Mouse (Mus musculus) lung, embryonic 16.5 days (tissue): ENCODE measurements around the gene Tctex1d2. TPM values are rescaled to one million over a fixed set of nuclear protein-coding genes. Genes with fewer than 3 reads are reported as not detected.

ENCODE experiments used
- ATAC-seq: fragments of 200-750 bp; cut with Nextera tagmentation; 2 replicates; pipeline ENCODE4 v1.8.0; 2017; ENCODE audit warnings: low read depth, mild to moderate bottlenecking, moderate library complexity
- H3K27ac ChIP-seq: fragments of 300-500 bp; sonication (generic); 2 replicates; pipeline ENCODE4 v1.5.1; 2014; ENCODE audit warnings: mild to moderate bottlenecking, control low read depth, low read length
- H3K27me3 ChIP-seq: fragments of 300-500 bp; sonication (generic); 2 replicates; pipeline ENCODE4 v1.6.1; 2014; ENCODE audit warnings: low read depth, low read length, mixed read lengths; ENCODE audit not compliant: control insufficient read depth, insufficient read depth
- H3K36me3 ChIP-seq: fragments of 300-500 bp; sonication (generic); 2 replicates; pipeline ENCODE4 v1.6.1; 2014; ENCODE audit warnings: low read length; ENCODE audit not compliant: control insufficient read depth, insufficient read depth
- H3K4me1 ChIP-seq: fragments of 300-500 bp; sonication (generic); replicated peaks from 2 replicates; pipeline ENCODE4 v1.6.1; 2014; ENCODE audit warnings: low read length, mixed read lengths; ENCODE audit not compliant: control insufficient read depth, insufficient read depth
- H3K4me2 ChIP-seq: fragments of 300-500 bp; sonication (generic); 2 replicates; pipeline ENCODE4 v1.6.1; 2014; ENCODE audit warnings: low read depth, low read length, control low read depth
- H3K4me3 ChIP-seq: fragments of 300-500 bp; sonication (generic); 2 replicates; pipeline ENCODE4 v1.5.1; 2014; ENCODE audit warnings: mild to moderate bottlenecking, low read length, control low read depth
- H3K9ac ChIP-seq: fragments of 300-500 bp; sonication (generic); 2 replicates; pipeline ENCODE4 v1.6.1; 2014; ENCODE audit warnings: low read length, control low read depth
- H3K9me3 ChIP-seq: fragments of 300-500 bp; sonication (generic); 2 replicates; pipeline ENCODE4 v1.6.1; 2016; ENCODE audit warnings: low read length; ENCODE audit not compliant: control insufficient read depth
- WGBS: fragments of 180-500 bp; shearing (Covaris S2); extraction: QIAGEN DNeasy Blood & Tissue Kit; methylation state at CpG from one replicate; pipeline ENCODE4 v1.1.7; 2014; 5-methylcytosine and 5-hydroxymethylcytosine counted together
- polyA plus RNA-seq: library from polyadenylated mRNA; unstranded; fragments of >200 nt; fragmentation: Nextera tagmentation; extraction: Ambion mirVana; gene quantifications from 2 replicates; pipeline ENCODE4 v1.2.1, GENCODE M21; 2015

The Tctex1d2 gene
- polyA plus RNA-seq, 1 experiment from 2014 or later: 31.8 TPM

DNA sequence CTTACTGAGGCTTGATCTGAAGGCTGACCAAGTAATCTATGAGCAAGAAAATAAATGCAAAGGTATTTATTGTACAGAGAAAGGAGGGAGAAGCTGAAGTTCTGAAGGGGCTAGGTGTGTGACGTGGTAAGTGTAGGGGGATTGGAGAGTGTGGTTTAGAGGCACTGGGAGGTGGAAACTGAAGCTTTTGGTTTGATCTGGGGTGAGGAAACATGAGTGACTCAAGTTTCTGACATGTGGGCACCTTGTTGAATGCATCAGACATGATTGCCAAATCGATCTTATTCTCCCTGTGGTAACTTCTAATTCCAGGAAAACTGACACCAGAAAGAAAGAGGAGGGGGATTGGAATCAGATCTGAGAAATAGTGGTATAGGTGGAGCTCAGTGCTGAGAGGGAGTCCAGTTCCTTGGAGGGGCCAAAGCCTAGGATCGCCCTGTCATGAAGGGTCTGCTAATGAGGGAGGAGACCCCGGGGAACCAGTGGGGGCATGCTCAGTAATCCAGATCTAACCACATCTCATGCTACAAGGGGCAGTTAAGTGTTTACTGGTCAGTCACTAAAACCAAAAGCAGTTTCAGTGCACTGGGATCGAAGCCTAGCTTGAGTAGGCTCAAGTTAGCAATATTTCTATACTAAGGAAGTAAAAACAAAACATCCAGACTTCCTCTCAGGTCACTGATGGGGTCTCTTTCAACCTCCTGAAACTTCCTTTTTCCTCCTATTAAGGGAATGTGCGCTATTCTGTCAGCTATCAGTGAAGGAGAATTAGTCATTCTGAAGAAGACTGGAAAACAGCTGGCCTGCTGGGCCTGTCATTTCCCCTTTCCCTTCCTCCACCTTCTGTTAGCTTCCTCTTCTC is 23.6 kb upstream of the Tctex1d2 start:
- Histone ChIP-seq H3K4me1 (no peaks in the 10 kb centered on the region; the same call in 1 of the 2 replicates), H3K9me3 (no peaks in the 10 kb centered on the region), H3K4me3 (no peak overlapping the region), H3K4me2 (no peak overlapping the region), H3K9ac (no peak overlapping the region), H3K27ac (no peak overlapping the region), H3K27me3 (no peaks in the 10 kb centered on the region), H3K36me3 (peaks cover 4% of the 10 kb centered on the region)
- 49% methylated on average over 6 of the region's 6 CpGs for WGBS
- no peak for ATAC-seq

GRCm38 (mm10) chr16:32396541-32396835 is 23.0 kb upstream of the Tctex1d2 start:
- ATAC-seq: no peak
- Histone ChIP-seq H3K27ac (no peak overlapping the region), H3K4me3 (no peak overlapping the region), H3K36me3 (peaks cover 4% of the 10 kb centered on the region), H3K4me2 (no peak overlapping the region), H3K4me1 (no peaks in the 10 kb centered on the region; the same call in 1 of the 2 replicates), H3K9ac (no peak overlapping the region), H3K9me3 (no peaks in the 10 kb centered on the region), H3K27me3 (no peaks in the 10 kb centered on the region)
- 55% methylated on average over 3 of the region's 3 CpGs for WGBS

DNA sequence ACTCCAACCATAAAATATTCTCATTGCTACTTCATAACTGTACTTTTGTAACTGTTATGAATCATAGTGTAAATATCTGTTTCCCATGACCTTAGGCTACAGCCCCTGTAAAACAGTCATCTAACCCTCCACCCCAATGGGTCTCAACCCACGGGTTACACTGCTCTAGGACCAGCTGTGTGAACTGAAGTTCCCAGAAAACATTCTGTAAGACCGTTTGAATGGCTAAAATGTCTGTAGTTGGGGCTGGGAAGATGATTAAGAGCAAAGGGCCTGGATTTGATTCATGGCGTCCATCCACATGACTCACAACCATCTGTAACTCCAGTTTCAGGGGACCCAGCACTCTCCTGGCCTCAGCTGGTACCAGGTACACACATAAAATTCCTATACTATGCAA is 21.3 kb upstream of the Tctex1d2 start:
- 61% methylated on average over 3 of the region's 3 CpGs for WGBS
- ATAC-seq: no peak
- Histone ChIP-seq H3K27ac (no peak overlapping the region), H3K36me3 (peaks cover under 1% of the 10 kb centered on the region), H3K9me3 (no peaks in the 10 kb centered on the region), H3K27me3 (no peaks in the 10 kb centered on the region), H3K4me1 (no peaks in the 10 kb centered on the region; the same call in 1 of the 2 replicates), H3K4me3 (no peak overlapping the region), H3K9ac (no peak overlapping the region), H3K4me2 (no peak overlapping the region)

DNA sequence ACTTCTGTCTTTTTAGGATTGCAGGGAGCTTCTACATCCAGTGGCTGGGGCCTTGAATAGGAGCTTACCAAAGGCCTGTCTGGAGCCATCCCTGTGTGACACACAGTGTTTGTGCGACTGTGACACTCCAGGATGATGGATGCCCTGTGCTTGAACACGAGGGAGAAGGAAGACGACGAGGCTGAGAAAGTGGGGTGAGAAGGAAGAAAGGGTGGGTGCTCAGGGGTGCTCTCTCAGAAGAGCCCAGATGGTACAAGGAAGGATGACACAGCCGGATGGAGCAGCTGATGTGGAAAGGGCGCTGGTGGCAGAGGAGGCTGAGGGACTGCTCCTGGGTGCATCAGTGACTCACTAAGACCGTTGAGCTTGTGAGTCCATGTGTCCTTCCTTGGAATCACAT is 19.2 kb upstream of the Tctex1d2 start, which contains the start of gene Tm4sf19:
Gene Tm4sf19, plus strand, starts transcription at position 240 of the 400 bp plus-strand sequence.
- H3K4me1 ChIP-seq: no peaks in the 10 kb centered on the region; the same call in 1 of the 2 replicates
- H3K9me3 ChIP-seq: no peaks in the 10 kb centered on the region
- WGBS: 57% methylated on average over 7 of the region's 7 CpGs
- no peak within 1 kb of the TSS for H3K9ac ChIP-seq
- no peak within 1 kb of the TSS for H3K4me2 ChIP-seq
- H3K36me3 ChIP-seq: no peaks in the 10 kb centered on the region
- no peaks in the 10 kb centered on the region for H3K27me3 ChIP-seq
- H3K4me3 ChIP-seq: no peak within 1 kb of the TSS
- no peak within 1 kb of the TSS for H3K27ac ChIP-seq
- no peak for ATAC-seq

- WGBS: 56% methylated on average over 9 of the region's 9 CpGs
- no peaks in the 10 kb centered on the region for H3K4me1 ChIP-seq
- no peak overlapping the region for H3K9ac ChIP-seq
- H3K4me3 ChIP-seq: no peak overlapping the region
- ATAC-seq: no peak
- no peak overlapping the region for H3K27ac ChIP-seq
- H3K9me3 ChIP-seq: no peaks in the 10 kb centered on the region
- no peak overlapping the region for H3K4me2 ChIP-seq
- no peaks in the 10 kb centered on the region for H3K36me3 ChIP-seq
- no peaks in the 10 kb centered on the region for H3K27me3 ChIP-seq
These were observed 18.1 kb upstream of the Tctex1d2 start for GRCm38 (mm10) chr16:32401335-32401965.

GRCm38 (mm10) chr16:32402818-32403217 is 16.7 kb upstream of the Tctex1d2 start:
- H3K4me1 ChIP-seq: no peaks in the 10 kb centered on the region
- H3K36me3 ChIP-seq: no peaks in the 10 kb centered on the region
- H3K9ac ChIP-seq: no peak overlapping the region
- H3K4me3 ChIP-seq: no peak overlapping the region
- no peaks in the 10 kb centered on the region for H3K9me3 ChIP-seq
- ATAC-seq: no peak
- no peak overlapping the region for H3K27ac ChIP-seq
- no peaks in the 10 kb centered on the region for H3K27me3 ChIP-seq
- no peak overlapping the region for H3K4me2 ChIP-seq
- WGBS: 82% methylated on average over 3 of the region's 3 CpGs

GRCm38 (mm10) chr16:32405716-32406115 is 13.8 kb upstream of the Tctex1d2 start:
- WGBS: 89% methylated on average over 9 of the region's 9 CpGs
- H3K27ac ChIP-seq: no peak overlapping the region
- no peak for ATAC-seq

GRCm38 (mm10) chr16:32406671-32407070 is 12.8 kb upstream of the Tctex1d2 start:
- Histone ChIP-seq H3K9ac (no peak overlapping the region), H3K4me3 (no peak overlapping the region), H3K4me1 (no peaks in the 10 kb centered on the region), H3K36me3 (no peaks in the 10 kb centered on the region), H3K9me3 (no peaks in the 10 kb centered on the region), H3K27me3 (no peaks in the 10 kb centered on the region), H3K27ac (no peak overlapping the region), H3K4me2 (no peak overlapping the region)
- ATAC-seq: no peak
- 82% methylated on average over 6 of the region's 6 CpGs for WGBS

More at GRCm38 (mm10) chr16:32405716-32406115, 13.8 kb upstream of the Tctex1d2 start:
- H3K9me3 ChIP-seq: no peaks in the 10 kb centered on the region
- H3K4me3 ChIP-seq: no peak overlapping the region
- H3K9ac ChIP-seq: no peak overlapping the region
- no peak overlapping the region for H3K4me2 ChIP-seq
- H3K4me1 ChIP-seq: no peaks in the 10 kb centered on the region
- no peaks in the 10 kb centered on the region for H3K36me3 ChIP-seq
- H3K27me3 ChIP-seq: no peaks in the 10 kb centered on the region

GRCm38 (mm10) chr16:32407730-32408129 is 11.8 kb upstream of the Tctex1d2 start:
- Histone ChIP-seq H3K4me3 (no peak overlapping the region), H3K9me3 (no peaks in the 10 kb centered on the region), H3K36me3 (no peaks in the 10 kb centered on the region), H3K27ac (no peak overlapping the region), H3K9ac (no peak overlapping the region), H3K4me2 (no peak overlapping the region), H3K4me1 (no peaks in the 10 kb centered on the region), H3K27me3 (no peaks in the 10 kb centered on the region)
- 69% methylated on average over 10 of the region's 10 CpGs for WGBS
- ATAC-seq: no peak
